Mouse (Mus musculus) CH12.LX (cell line): ENCODE measurements around the gene Gpr107.

Experiments
- CHD2 ChIP-seq: IDR thresholded peaks from 2 replicates; pipeline ENCODE4 v1.6.1; 2011; ENCODE audit warnings: low read length, improper control_type of control experiment
- CTCF ChIP-seq, 2 experiments: IDR thresholded peaks in 1 of 2; conservative IDR thresholded peaks in 1 of 2; 2 replicates each; pipeline ENCODE4 v1.5.1; 2011 to 2012; ENCODE audit warnings: low read depth in 2 of 2, low read length in 2 of 2, improper control_type of control experiment in 1 of 2, inconsistent platforms in 1 of 2, mild to moderate bottlenecking in 1 of 2, moderate library complexity in 1 of 2
- EP300 ChIP-seq: IDR thresholded peaks from 2 replicates; pipeline ENCODE4 v1.6.1; 2011; ENCODE audit warnings: low read length, improper control_type of control experiment
- ETS1 ChIP-seq: conservative IDR thresholded peaks from 2 replicates; pipeline ENCODE4 v1.6.1; 2012; ENCODE audit warnings: low read depth, mild to moderate bottlenecking, inconsistent platforms, low read length, improper control_type of control experiment, moderate library complexity
- GABPA ChIP-seq: IDR thresholded peaks from 2 replicates; pipeline ENCODE4 v1.6.1; 2012; ENCODE audit warnings: low read depth, low read length, improper control_type of control experiment, inconsistent platforms; ENCODE audit not compliant: insufficient replicate concordance
- MAX ChIP-seq: IDR thresholded peaks from 2 replicates; pipeline ENCODE4 v1.6.1; 2011; ENCODE audit warnings: low read length, improper control_type of control experiment
- POLR2A ChIP-seq: IDR thresholded peaks from 2 replicates; pipeline ENCODE4 v1.6.1; 2011; ENCODE audit warnings: low read depth, mild to moderate bottlenecking, improper control_type of control experiment, low read length
- TBP ChIP-seq: conservative IDR thresholded peaks from 2 replicates; pipeline ENCODE4 v1.6.1; 2011; ENCODE audit warnings: low read depth, low read length, improper control_type of control experiment

GRCm38 (mm10) chr2:31228768-31229311 lies 76.7 kb downstream of the Gpr107 start:
- TF ChIP-seq CTCF (conservative IDR thresholded peaks at IDR 0.05 in 1 of 2, IDR thresholded peaks at IDR 0.05 in 1 of 2; ENCODE audit: low read depth in 2 of 2, low read length in 2 of 2) (peak in 1 of 2 experiments; percentile 61; a peak in 2 of 4 replicates), POLR2A (no peak), CHD2 (no peak), TBP (no peak), EP300 (no peak), GABPA (no peak), MAX (no peak), ETS1 (no peak)
